Mouse (Mus musculus) stomach, embryonic 14.5 days (tissue): ENCODE results near the gene Fancm. TPM values are rescaled to one million over a fixed set of nuclear protein-coding genes. Genes with fewer than 3 reads are reported as not detected.

Source experiments
- ATAC-seq: fragments of 200-750 bp; cut with Nextera tagmentation; 2 replicates; pipeline ENCODE4 v1.8.0; 2017; ENCODE audit warnings: low read depth, moderate TSS enrichment; ENCODE audit not compliant: insufficient number of reproducible peaks, insufficient read depth, low FRiP score
- H3K27ac ChIP-seq: fragments of 300-500 bp; sonication (generic); 2 replicates; pipeline ENCODE4 v1.5.1; 2014; ENCODE audit warnings: mild to moderate bottlenecking, low read length, moderate library complexity, mixed read lengths
- H3K27me3 ChIP-seq: fragments of 300-500 bp; sonication (generic); 2 replicates; pipeline ENCODE4 v1.6.1; 2014; ENCODE audit warnings: low read length, control low read depth, mixed read lengths; ENCODE audit not compliant: control insufficient read depth, insufficient read depth
- H3K36me3 ChIP-seq: fragments of 300-500 bp; sonication (generic); 2 replicates; pipeline ENCODE4 v1.6.1; 2014; ENCODE audit warnings: mild to moderate bottlenecking, control low read depth, low read length, moderate library complexity, mixed read lengths; ENCODE audit not compliant: control insufficient read depth, insufficient read depth
- H3K4me1 ChIP-seq: fragments of 300-500 bp; sonication (generic); 2 replicates; pipeline ENCODE4 v1.6.1; 2014; ENCODE audit warnings: low read length, control low read depth, mixed read lengths; ENCODE audit not compliant: control insufficient read depth, insufficient read depth
- H3K4me2 ChIP-seq: fragments of 300-500 bp; sonication (generic); replicated peaks from 2 replicates; pipeline ENCODE4 v1.6.1; 2014; ENCODE audit warnings: low read depth, low read length, control low read depth
- H3K4me3 ChIP-seq: fragments of 300-500 bp; sonication (generic); 2 replicates; pipeline ENCODE4 v1.5.1; 2014; ENCODE audit warnings: low read depth, low read length, control low read depth
- H3K9ac ChIP-seq: fragments of 300-500 bp; sonication (generic); replicated peaks from 2 replicates; pipeline ENCODE4 v1.6.1; 2014; ENCODE audit warnings: low read depth, mild to moderate bottlenecking, control low read depth, low read length, moderate library complexity, mixed read lengths
- H3K9me3 ChIP-seq: fragments of 300-500 bp; sonication (generic); 2 replicates; pipeline ENCODE4 v1.6.1; 2016; ENCODE audit warnings: low read depth, low read length, control low read depth; ENCODE audit not compliant: control insufficient read depth
- WGBS: fragments of 180-500 bp; shearing (Covaris S2); extraction: QIAGEN DNeasy Blood & Tissue Kit; methylation state at CpG from one replicate; pipeline ENCODE4 v1.1.7; 2014; 5-methylcytosine and 5-hydroxymethylcytosine counted together
- polyA plus RNA-seq: library from polyadenylated mRNA; unstranded; fragments of >200 nt; fragmentation: Nextera tagmentation; extraction: Ambion mirVana; gene quantifications from 2 replicates; pipeline ENCODE4 v1.2.1, GENCODE M21; 2014

Gene Fancm
- 9.3 and 13.5 TPM in 2 replicates for polyA plus RNA-seq

DNA sequence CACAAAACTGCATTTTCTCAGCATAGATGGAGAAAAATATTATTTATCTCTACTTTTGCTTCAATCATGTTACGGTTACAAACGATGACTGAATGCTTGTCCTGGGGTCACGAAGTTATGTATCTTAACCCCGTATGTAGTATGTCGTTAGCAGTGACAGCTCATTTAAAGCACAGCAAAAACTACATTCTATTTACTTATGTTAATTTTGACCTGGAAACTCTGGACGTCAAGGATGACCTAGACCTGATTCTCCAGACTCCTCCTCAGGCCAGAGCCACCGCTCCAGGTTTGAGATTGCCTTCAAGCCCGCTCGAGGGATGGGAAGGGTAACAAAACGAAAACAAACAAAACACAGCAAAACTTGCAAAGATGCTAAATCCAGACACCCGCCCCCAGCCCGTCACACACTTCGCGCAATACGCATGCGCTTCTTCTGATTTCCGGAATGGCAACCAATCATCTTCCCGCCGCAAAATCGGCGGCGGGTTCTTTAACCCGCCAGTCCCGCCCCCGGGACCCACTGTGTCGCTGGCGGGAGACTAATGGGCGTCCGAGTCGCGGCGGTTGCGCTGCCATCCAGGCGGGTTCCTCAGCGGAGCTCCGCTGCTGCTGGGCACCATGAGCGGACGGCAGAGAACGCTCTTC lies at the start of gene Fancm:
Gene Fancm (plus strand): TSS at position 519 of the 648 bp plus-strand sequence.
- Histone ChIP-seq H3K27me3 (no peaks in the 10 kb centered on the region), H3K27ac (peak within 1 kb of the TSS; percentile 91)
- WGBS = 2% methylated on average over 39 of the region's 39 CpGs

DNA sequence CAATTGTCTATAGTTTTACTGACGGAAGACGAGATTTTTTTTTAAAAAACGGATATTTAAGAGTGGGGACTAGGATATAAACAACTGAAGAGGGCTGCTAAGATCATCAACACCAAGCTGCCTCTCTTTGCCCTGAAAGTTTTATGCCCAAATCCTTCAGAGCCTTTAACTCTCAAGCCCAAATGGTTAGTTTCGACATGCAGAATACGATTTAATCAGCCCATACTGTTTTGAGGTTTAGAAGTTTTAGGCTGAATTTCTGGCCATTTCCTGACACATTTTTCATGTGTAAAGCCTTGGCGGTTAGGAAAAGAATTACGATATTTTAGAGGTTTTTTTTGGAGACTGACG lies 39.6 kb upstream of the Fancm start:
- Histone ChIP-seq H3K4me1 (peaks cover 9% of the 10 kb centered on the region), H3K27ac (no peak overlapping the region), H3K9ac (no peak overlapping the region), H3K4me2 (peak overlapping the region; percentile 70), H3K27me3 (no peaks in the 10 kb centered on the region), H3K36me3 (no peaks in the 10 kb centered on the region), H3K4me3 (peak overlapping the region; percentile 87), H3K9me3 (no peaks in the 10 kb centered on the region)
- WGBS = 47% methylated on average over 8 of the region's 8 CpGs
- ATAC-seq = no peak

More for the DNA sequence above, at the start of gene Fancm:
- Histone ChIP-seq H3K4me3 (peak within 1 kb of the TSS; percentile 72), H3K4me2 (peak within 1 kb of the TSS; percentile 70), H3K9ac (peak within 1 kb of the TSS; percentile 54), H3K36me3 (no peaks in the 10 kb centered on the region), H3K4me1 (0 out of 2 replicates have a peak, but pooled peaks cover 13% of the 10 kb centered on the region), H3K9me3 (no peaks in the 10 kb centered on the region)
- ATAC-seq = peak; percentile 48; the same call in 1 of the 2 replicates

DNA sequence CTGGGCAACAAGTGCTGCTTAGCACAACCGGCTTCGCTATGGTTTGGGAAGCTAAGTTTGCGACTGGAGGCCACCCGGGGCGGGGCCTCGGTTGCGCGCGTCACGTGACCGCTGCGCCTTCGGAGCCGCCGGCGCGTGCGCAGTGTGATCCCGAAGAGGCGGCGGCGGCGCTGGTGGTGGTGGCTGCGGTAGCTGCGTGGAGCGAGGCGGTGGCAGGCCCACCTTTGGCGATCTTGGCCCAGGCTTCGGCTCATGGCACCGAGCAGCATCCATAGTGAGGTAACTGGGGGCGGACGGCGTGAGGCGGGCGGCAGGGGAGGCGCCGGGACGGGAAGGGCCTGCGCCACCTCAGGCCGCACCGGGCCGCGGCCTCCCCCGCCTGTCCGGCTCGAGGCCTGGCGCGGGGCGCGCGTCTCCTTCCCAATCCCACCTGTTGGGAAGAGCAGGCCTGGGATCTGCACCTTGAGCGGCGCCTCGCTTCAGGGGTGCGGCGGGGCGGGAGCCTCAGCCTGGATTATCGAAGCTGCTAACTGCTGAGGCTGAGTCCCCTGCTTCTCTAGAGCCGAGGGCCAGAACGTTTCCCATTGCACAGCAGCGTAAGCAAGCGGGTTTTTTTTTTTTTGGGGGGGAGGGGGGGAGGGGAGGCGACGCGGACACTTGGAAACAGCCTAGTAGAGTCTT lies 39.1 kb upstream of the Fancm start, which contains the start of gene Prpf39:
Gene Prpf39 (plus strand): TSS at position 144 of the 681 bp plus-strand sequence.
- Histone ChIP-seq H3K4me1 (peaks cover 9% of the 10 kb centered on the region), H3K27me3 (no peaks in the 10 kb centered on the region), H3K27ac (peak within 1 kb of the TSS; percentile 87), H3K36me3 (no peaks in the 10 kb centered on the region), H3K9ac (peak within 1 kb of the TSS; percentile 83), H3K4me3 (peak within 1 kb of the TSS; percentile 87), H3K4me2 (peak within 1 kb of the TSS; percentile 70), H3K9me3 (no peaks in the 10 kb centered on the region)
- under 1% methylated on average over 63 of the region's 65 CpGs for WGBS
- ATAC-seq = peak; percentile 96

DNA sequence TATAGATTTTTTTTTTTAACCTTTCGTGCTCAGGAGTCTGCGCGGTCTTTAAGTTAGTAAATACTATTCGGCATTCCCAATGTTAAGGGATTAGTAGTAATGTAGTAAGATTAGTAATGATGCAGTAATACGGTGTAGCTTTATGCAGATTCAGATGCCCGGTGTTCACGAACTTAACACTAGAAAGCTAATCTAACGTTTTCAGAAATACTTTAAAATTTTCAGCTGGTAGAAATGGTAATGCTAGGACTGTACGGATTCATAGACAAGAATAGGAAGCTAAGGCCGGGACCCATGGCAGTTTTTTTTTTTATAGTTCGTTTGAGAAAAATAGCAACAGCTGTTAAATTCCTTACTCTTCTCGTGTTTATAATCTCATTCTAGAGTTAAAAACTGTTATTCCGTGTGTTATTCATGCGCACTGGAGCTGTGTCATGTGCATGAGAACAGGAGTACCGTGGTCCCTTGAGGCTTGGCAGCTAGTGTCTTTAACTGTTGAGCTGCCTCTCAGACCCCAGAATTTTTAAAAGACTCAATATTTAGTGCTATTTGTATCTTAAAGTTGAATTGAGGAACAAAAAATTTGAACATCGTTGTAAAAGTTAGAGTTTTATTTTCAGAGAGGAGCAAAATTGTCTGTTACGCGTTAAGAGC lies 38.4 kb upstream of the Fancm start:
- H3K4me3 ChIP-seq = peak overlapping the region; percentile 87
- H3K4me1 ChIP-seq = peaks cover 9% of the 10 kb centered on the region
- 14% methylated on average over 18 of the region's 18 CpGs for WGBS
- H3K36me3 ChIP-seq = no peaks in the 10 kb centered on the region; the same call in 1 of the 2 replicates
- ATAC-seq = no peak
- H3K9ac ChIP-seq = peak overlapping the region; percentile 83
- no peaks in the 10 kb centered on the region for H3K9me3 ChIP-seq
- H3K27me3 ChIP-seq = no peaks in the 10 kb centered on the region
- no peak overlapping the region for H3K27ac ChIP-seq
- peak overlapping the region; percentile 70 for H3K4me2 ChIP-seq

DNA sequence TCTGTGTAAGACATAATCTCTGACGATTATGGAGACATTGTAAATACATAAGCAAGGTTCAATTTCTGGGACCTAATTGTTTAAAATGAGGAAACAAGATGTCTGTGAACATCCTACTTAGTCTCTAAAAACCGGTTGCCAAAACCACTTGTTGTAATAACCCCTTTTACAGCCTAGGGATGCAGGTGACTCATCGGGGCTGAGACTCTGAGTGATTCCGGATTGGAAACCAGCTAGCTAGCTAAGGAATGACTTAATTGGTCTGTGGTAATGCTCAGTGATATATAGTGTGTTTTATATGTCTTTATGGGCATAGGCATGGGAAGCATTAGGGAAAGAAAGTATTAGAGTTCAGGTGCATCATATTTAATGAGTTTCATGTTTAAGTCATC lies 37.9 kb upstream of the Fancm start:
- Histone ChIP-seq H3K4me3 (peak overlapping the region; percentile 87), H3K36me3 (no peaks in the 10 kb centered on the region; the same call in 1 of the 2 replicates), H3K9me3 (no peaks in the 10 kb centered on the region), H3K27me3 (no peaks in the 10 kb centered on the region), H3K4me2 (peak overlapping the region; percentile 70), H3K9ac (no peak overlapping the region; the same call in 1 of the 2 replicates), H3K4me1 (peaks cover 9% of the 10 kb centered on the region), H3K27ac (no peak overlapping the region)
- 29% methylated on average over 4 of the region's 4 CpGs for WGBS
- no peak for ATAC-seq

DNA sequence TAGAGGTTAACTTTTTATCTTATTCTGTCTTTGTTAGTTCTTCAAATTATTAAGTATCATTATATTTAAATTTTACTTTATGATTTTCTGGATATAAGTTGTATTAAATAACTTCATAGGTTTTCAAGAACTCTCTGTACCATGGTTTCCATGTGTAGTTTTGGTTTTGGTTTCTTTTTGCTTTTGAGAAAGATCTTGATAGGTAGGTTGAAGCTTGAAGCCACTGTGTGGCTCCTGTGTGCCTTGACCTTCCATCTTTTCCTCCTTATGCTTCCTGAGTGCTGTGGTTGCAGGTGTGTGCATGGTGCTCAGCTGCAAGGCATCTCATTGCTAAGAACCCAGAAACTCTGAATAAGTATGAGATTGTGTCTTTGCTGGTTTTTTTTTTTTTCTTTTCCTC lies 26.6 kb upstream of the Fancm start:
- Histone ChIP-seq H3K4me1 (no peaks in the 10 kb centered on the region), H3K36me3 (peaks cover 35% of the 10 kb centered on the region)
- no peak for ATAC-seq

DNA sequence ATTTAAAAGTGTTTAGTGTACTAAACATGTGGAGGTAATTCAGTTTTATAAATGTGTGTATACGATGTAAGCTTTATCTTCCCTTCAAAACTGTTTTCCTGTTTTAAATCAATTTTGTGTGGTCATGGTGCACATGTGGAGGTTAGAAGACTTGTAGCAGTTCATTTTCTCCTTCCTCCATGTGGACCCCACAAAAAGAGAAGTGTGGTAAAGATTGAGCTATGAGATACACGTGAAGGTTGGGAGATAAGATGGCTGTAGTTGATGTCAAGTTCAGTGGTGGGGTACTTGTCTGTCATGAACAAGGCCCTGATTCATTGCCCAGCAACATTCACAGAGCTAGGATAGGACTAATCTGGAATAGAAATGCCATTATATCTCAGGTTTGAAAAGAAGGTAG lies 17.2 kb upstream of the Fancm start:
- Histone ChIP-seq H3K4me1 (no peaks in the 10 kb centered on the region), H3K4me2 (no peak overlapping the region), H3K27me3 (no peaks in the 10 kb centered on the region), H3K9ac (no peak overlapping the region), H3K36me3 (peaks cover 56% of the 10 kb centered on the region), H3K4me3 (no peak overlapping the region), H3K27ac (no peak overlapping the region), H3K9me3 (no peaks in the 10 kb centered on the region)
- ATAC-seq = no peak
- 85% methylated on average over 2 of the region's 2 CpGs for WGBS

More for the DNA sequence above, 26.6 kb upstream of the Fancm start:
- Histone ChIP-seq H3K27me3 (no peaks in the 10 kb centered on the region), H3K9ac (no peak overlapping the region), H3K4me3 (no peak overlapping the region), H3K9me3 (no peaks in the 10 kb centered on the region), H3K27ac (no peak overlapping the region), H3K4me2 (no peak overlapping the region)

DNA sequence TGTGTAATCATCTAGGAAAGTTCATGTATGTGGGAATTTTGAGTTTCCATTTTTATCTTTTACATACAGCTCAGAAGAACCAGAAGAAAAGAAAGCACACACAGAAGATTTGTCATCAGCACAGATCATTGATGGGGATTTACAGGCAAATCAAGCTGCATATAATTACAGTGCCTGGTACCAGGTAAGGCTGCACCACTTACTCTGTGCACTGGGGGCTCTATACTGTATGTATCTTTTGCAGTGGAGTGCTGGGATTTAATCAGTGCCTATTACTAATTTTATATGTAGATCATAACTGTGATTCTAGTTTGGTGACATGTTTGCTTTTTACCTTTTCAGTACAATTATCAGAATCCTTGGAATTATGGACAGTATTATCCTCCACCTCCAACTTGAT lies 14.3 kb upstream of the Fancm start:
- H3K4me2 ChIP-seq = no peak overlapping the region
- peaks cover 57% of the 10 kb centered on the region for H3K36me3 ChIP-seq
- no peaks in the 10 kb centered on the region for H3K9me3 ChIP-seq
- H3K4me3 ChIP-seq = no peak overlapping the region
- no peak overlapping the region for H3K9ac ChIP-seq
- H3K27me3 ChIP-seq = no peaks in the 10 kb centered on the region
- no peak overlapping the region for H3K27ac ChIP-seq
- no peak for ATAC-seq
- H3K4me1 ChIP-seq = no peaks in the 10 kb centered on the region
